Mouse (Mus musculus) liver, adult (tissue): ENCODE data around the gene Cxcr1.

Experiments used
- GATA4 ChIP-seq: IDR thresholded peaks from 2 replicates; pipeline ENCODE4 v1.6.1; 2014; ENCODE audit warnings: mild to moderate bottlenecking, low read length; ENCODE audit not compliant: insufficient replicate concordance

The Cxcr1 gene

DNA sequence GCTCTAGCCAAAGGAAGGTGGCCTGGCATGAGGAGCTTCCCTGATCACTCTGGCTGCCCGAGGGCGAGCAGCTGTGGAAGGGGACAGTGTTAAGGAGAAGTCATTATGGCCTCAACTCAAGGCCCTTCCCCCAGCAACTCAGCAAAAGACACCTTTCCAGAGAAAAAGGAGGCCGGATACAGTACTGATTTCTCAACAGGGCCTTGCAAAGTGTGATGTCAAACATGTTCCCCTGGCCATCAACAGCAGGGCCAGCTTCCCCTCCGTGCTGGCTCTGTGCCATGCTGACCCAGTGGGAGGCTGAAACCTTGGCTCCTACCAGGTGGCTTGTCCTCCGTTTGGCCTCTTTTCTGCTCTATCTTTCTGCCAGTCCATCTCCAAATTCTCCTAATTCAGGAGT, 27.3 kb downstream of the Cxcr1 start:
- TF ChIP-seq GATA4 = no peak

GRCm38 (mm10) chr1:74160036-74160435, 34.4 kb downstream of the Cxcr1 start:
- TF ChIP-seq GATA4 = no peak

DNA sequence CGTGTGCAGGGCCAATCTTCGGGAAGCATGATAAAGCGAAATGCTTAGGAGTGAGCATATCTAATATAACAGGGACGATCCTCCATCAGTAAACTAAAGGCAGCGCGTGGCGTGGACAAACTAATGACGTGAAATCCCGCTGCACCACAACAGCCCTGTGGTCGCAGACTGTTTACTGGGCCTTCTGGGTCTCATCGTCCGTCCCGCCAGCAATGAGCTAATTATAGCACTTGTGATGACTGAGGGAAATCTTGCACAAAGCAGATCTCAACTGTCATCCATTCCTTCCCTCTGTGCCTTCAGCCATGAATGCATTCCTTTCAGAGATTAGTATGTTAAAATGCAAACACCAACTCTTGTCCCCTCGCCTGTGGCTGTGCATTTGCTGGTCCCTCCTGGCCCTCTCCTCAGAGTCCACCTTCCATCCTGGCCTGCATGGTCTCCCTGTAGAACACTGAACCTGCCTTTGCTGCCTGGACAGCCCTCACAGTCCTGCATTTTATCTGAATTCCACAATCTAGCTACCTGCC, 38.0 kb downstream of the Cxcr1 start:
- no peak for TF ChIP-seq GATA4

- no peak for TF ChIP-seq GATA4
Observed at GRCm38 (mm10) chr1:74155435-74156012, 38.9 kb downstream of the Cxcr1 start.

DNA sequence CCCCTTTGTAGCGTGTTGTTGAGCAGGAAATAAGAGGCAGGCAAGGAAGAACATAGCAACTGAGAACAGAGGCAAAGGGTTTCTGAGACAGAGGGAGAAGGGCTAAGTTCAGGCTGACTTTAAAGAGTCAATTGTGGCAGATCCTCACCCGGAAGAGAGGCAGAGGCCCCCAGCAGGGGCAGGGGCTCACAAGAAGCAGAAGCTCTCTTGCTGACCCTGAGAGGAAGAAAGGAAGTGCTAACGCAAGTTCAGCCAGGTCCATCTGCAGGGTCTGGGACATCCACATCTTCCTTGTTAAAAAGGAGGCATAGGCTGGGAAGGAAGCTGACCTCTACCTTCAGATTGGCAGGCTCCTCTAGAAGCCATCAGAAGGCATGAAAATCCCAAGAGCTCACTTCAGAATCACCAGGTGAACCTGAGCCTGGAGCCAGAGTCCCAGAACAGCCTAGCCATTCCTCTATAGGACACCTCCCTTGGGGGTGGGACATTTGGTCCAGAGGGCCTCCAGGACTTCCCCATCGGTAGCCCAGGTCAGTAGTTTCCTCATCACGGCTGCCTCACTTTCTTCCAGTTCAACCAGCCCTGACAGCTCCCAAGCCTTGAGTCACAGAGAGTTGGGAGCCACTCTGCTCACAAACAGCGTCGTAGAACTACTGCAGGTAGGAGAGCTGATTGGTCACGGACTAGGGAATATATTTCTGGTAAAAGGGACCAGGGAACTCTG, 40.8 kb downstream of the Cxcr1 start, which contains the start of gene Cxcr2:
Gene Cxcr2, plus strand, starts transcription at position 529 of the 724 bp plus-strand sequence.
- no peak for TF ChIP-seq GATA4

GRCm38 (mm10) chr1:74151091-74151490, 43.3 kb downstream of the Cxcr1 start:
- no peak for TF ChIP-seq GATA4

- TF ChIP-seq GATA4 = no peak
Observed at GRCm38 (mm10) chr1:74150101-74150500, 44.3 kb downstream of the Cxcr1 start.

DNA sequence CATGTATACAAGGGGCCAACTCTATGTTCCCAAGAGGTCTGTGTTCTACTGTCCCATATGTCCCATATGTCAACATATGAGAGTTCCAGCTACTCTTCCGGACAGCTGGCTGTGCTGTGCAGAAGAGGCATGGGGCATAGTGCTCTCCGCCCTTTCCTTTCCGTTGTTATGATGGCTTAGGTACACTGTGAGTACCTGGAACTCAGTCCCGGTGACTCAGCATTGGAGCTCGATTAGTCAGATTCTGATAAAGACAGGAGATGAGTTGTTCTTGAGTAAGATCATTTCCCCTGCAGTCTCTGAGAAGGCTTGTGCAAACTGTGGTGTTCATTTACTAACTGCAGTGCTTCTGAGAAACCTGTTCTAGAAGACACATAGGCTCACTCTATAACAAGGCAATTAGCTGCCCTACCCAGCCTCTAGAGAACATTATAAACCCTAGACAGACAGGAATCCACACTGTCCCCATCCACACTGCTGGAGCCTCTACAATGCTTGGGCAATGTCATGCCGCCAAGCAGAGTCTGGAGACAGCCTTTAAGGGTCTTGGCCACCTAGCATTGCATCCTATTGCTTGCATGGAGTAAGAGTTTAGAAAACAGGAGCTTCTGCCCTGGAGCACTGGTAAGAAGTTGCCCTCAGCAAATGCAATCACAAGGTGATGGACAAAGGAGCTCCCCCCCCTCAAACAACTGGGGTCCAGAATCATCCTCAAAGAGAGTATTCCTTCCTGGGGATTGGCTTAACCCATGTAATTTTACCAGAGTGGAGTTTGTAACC, 45.1 kb downstream of the Cxcr1 start:
- TF ChIP-seq GATA4 = no peak
